Mouse (Mus musculus) kidney, adult 2 months (tissue): Measurements from ENCODE around the gene Cltc.

Experiments
- CTCF ChIP-seq: fragments of 200-500 bp; conservative IDR thresholded peaks from 2 replicates; pipeline ENCODE4 v1.5.1; 2011; ENCODE audit warnings: low read depth, mild to moderate bottlenecking, control low read depth, low read length, moderate library complexity, mixed read lengths; ENCODE audit not compliant: insufficient read depth, insufficient read length
- POLR2A ChIP-seq: fragments of 200-500 bp; IDR thresholded peaks from one replicate; pipeline ENCODE4 v1.6.1; 2011; ENCODE audit warnings: low read depth, low read length, control low read depth

GRCm38 (mm10) chr11:86751010-86751409, 6.4 kb downstream of the Cltc start:
- TF ChIP-seq POLR2A (no peak), CTCF (no peak)
